Mouse (Mus musculus) retina, embryonic 14.5 days (tissue): ENCODE measurements around the gene Amn.

ENCODE experiments used
- DNase-seq: peaks from one replicate; pipeline ENCODE4 v3.0.0-alpha.2; 2015; ENCODE audit warnings: low spot score

The Amn gene

GRCm38 (mm10) chr12:111323423-111323822, 52.5 kb downstream of the Amn start:
- no peak for DNase-seq

DNA sequence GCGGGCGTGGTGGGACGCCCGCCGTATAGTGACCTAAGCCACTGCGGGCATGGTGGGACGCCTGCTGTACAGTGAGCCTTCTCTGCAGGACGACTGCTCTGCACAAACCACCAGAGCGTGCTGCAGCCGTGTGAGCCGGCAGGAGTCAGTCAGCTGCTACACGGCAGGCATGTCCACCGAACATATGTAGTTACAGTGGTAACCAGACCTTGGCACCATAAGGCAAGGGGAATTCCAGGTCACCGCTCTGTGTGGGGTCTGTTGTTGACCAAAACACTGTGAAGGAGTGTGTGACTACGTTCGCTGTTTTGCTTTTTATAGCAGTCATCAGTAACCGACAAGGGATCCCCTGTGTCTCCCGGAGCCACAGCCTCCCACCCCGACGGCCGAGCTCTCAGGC, 53.6 kb downstream of the Amn start:
- DNase-seq: no peak

GRCm38 (mm10) chr12:111324949-111325348, 54.1 kb downstream of the Amn start:
- DNase-seq: no peak

- DNase-seq: no peak
These were observed 55.0 kb downstream of the Amn start for GRCm38 (mm10) chr12:111325744-111326424.
